Mouse (Mus musculus): ENCODE results near the gene Cdc42bpa.

DNA sequence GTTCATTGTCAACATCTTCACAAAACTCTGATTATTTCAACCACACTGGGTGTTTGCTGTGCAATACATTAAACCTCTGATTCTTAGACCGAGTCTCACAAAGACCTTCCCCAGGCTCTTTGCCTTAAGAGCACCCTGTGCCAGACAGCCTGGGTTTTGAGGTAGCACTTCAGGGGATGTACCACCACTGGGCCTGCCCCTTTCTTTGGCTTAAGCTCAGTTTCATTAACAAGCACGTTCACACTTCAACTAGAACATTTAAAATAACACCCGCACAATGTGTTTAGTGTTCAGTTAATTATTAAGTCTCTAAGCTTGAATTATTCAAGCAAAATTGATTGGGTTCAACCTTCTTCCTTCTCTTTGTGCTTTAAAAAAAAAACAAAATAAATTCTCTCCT lies 2.8 kb upstream of the Cdc42bpa start:
- TF ChIP-seq CTCF (IDR thresholded peaks at IDR 0.05), result no peak
- no peak for TF ChIP-seq POLR2A (IDR thresholded peaks at IDR 0.05; ENCODE audit: insufficient read depth, low read depth, low read length)
- TF ChIP-seq EP300 (IDR thresholded peaks at IDR 0.05; ENCODE audit: insufficient read depth, low read depth, low read length), result no peak

Measured in heart, adult 2 months (tissue).